ENCODE assay signal across 11 mouse cellular contexts in genomic region chr9:118168544-118168943, GRCm38 (mm10). TPM values are rescaled to one million over a fixed set of nuclear protein-coding genes. Genes with fewer than 3 reads are reported as not detected.
DNase-seq lines count a peak whose midpoint lies in the region; ATAC-seq and TF ChIP-seq lines count a peak whose summit lies in the region.
"Had no signal": no experiment of that assay in that cellular context is flagged by ENCODE, and none has a peak within 500 bp of the region (broad histone marks: within the 10 kb centered on the region; RNA-seq: fewer than 3 reads in every experiment).

No protein-coding gene starts in this region.

- WGBS in kidney, adult 2 months, result 50% methylated on average over 5 of the region's 5 CpGs
- WGBS in kidney, embryonic 15.5 days, result 53% methylated on average over 5 of the region's 5 CpGs
- WGBS in hindbrain, embryonic 11.5 days, result 47% methylated on average over 5 of the region's 5 CpGs

- H3K9me3 ChIP-seq in kidney, embryonic 15.5 days (replicated peaks), result no peaks in the 10 kb centered on the region
- H3K9me3 ChIP-seq in MEL (replicated peaks; ENCODE audit: insufficient read depth, low read length), result no peaks in the 10 kb centered on the region
- no peaks in the 10 kb centered on the region for H3K9me3 ChIP-seq in hindbrain, embryonic 11.5 days (ENCODE audit: control insufficient read depth, low read length)
- H3K9me3 ChIP-seq: heart, embryonic 15.5 days; lung, embryonic 15.5 days had no signal

- H3K36me3 ChIP-seq in kidney, adult 2 months (ENCODE audit: control insufficient read depth, insufficient read depth, low read length), result no peaks in the 10 kb centered on the region
- no peaks in the 10 kb centered on the region for H3K36me3 ChIP-seq in kidney, embryonic 15.5 days
- H3K36me3 ChIP-seq in MEL (ENCODE audit: control insufficient read depth in 1 of 2, insufficient read depth in 2 of 2, low read length in 2 of 2), result peaks cover 0 to 18% of the 10 kb centered on the region in 2 experiments; a peak in 2 of 4 replicates
- H3K36me3 ChIP-seq in hindbrain, embryonic 11.5 days (ENCODE audit: control insufficient read depth, insufficient read depth, low read length), result no peaks in the 10 kb centered on the region
- H3K36me3 ChIP-seq: heart, embryonic 15.5 days; lung, embryonic 15.5 days had no signal

- peak; percentile 40 for TF ChIP-seq RAD21 in MEL (IDR thresholded peaks at IDR 0.05; ENCODE audit: low read depth, low read length)

- H3K27ac ChIP-seq in kidney, adult 2 months (ENCODE audit: insufficient read depth, low read depth, low read length), result no peak overlapping the region
- H3K27ac ChIP-seq in kidney, embryonic 15.5 days, result no peak overlapping the region
- no peak overlapping the region for H3K27ac ChIP-seq in MEL (ENCODE audit: control insufficient read depth, low read depth, low read length)
- no peak overlapping the region for H3K27ac ChIP-seq in hindbrain, embryonic 11.5 days (ENCODE audit: low read depth, low read length)
- H3K27ac ChIP-seq: heart, embryonic 15.5 days; lung, embryonic 15.5 days had no signal

- ATAC-seq in kidney, embryonic 15.5 days (replicated peaks; ENCODE audit: low FRiP score), result no peak
- peak; percentile 89 to 93 for ATAC-seq in hematopoietic stem cell, adult 5-6 weeks (replicated peaks in 1 of 2; ENCODE audit: insufficient read depth in 1 of 2, low FRiP score in 2 of 2, low TSS enrichment in 1 of 2, low read depth in 1 of 2, poor library complexity in 2 of 2, severe bottlenecking in 2 of 2)
- ATAC-seq in hindbrain, embryonic 11.5 days (ENCODE audit: low FRiP score), result no peak

- DNase-seq in kidney, adult 2 months, result peak; percentile 26
- DNase-seq in MEL (ENCODE audit: low read depth, low spot score), result peak; percentile 83
- DNase-seq in natural killer cell, adult 2 months (ENCODE audit: low spot score in 2 of 2), result peak; percentile 47 to 49
- no peak for DNase-seq in ovary, postnatal 36 days (ENCODE audit: low spot score)
- DNase-seq in hindbrain, embryonic 11.5 days (ENCODE audit: low spot score), result no peak
- DNase-seq in left cerebral cortex, postnatal 25 days (ENCODE audit: low spot score in 2 of 2), result no peak
- DNase-seq: cerebellum, adult 9-10 months had no signal

- peak; percentile 64 for TF ChIP-seq CTCF in kidney, adult 2 months (conservative IDR thresholded peaks at IDR 0.05; ENCODE audit: insufficient read depth, insufficient read length, low read depth, low read length)
- peak; percentile 48 to 66 (median 53) for TF ChIP-seq CTCF in MEL (IDR thresholded peaks at IDR 0.05 in 2 of 3, conservative IDR thresholded peaks at IDR 0.05 in 1 of 3; ENCODE audit: control insufficient read depth in 1 of 3, insufficient read depth in 1 of 3, low read depth in 2 of 3, low read length in 3 of 3, poor library complexity in 1 of 3, severe bottlenecking in 1 of 3)

- H3K79me2 ChIP-seq in MEL (ENCODE audit: control insufficient read depth, insufficient read depth, low read length, poor library complexity), result no peaks in the 10 kb centered on the region

- intact Hi-C loops in left cerebral cortex, postnatal 25 days (cut with DNase I), result no loop called here

- TF ChIP-seq POLR2A in kidney, adult 2 months (IDR thresholded peaks at IDR 0.05; ENCODE audit: low read depth, low read length), result no peak
- no peak for TF ChIP-seq POLR2A in MEL (IDR thresholded peaks at IDR 0.05; ENCODE audit: control insufficient read depth in 1 of 2, insufficient read depth in 1 of 2, low read depth in 1 of 2, low read length in 2 of 2, poor library complexity in 1 of 2)

- peak; percentile 43 to 47; a peak in 3 of 4 replicates for TF ChIP-seq EP300 in MEL (IDR thresholded peaks at IDR 0.05; ENCODE audit: low read depth in 1 of 2, low read length in 2 of 2)

- H3K4me1 ChIP-seq in kidney, adult 2 months (ENCODE audit: control insufficient read depth, insufficient read depth, low read length), result no peaks in the 10 kb centered on the region
- H3K4me1 ChIP-seq in kidney, embryonic 15.5 days, result no peaks in the 10 kb centered on the region
- peaks cover 4 to 17% of the 10 kb centered on the region in 2 experiments for H3K4me1 ChIP-seq in MEL (ENCODE audit: control insufficient read depth in 1 of 2, insufficient read depth in 2 of 2, low read length in 2 of 2)
- no peaks in the 10 kb centered on the region for H3K4me1 ChIP-seq in hindbrain, embryonic 11.5 days (replicated peaks; ENCODE audit: control insufficient read depth, insufficient read depth, low read length)
- H3K4me1 ChIP-seq: heart, embryonic 15.5 days; lung, embryonic 15.5 days had no signal

- H3K9ac ChIP-seq in kidney, embryonic 15.5 days, result no peak overlapping the region
- H3K9ac ChIP-seq in MEL (ENCODE audit: control insufficient read depth, low read depth, low read length, poor library complexity, severe bottlenecking), result no peak overlapping the region
- no peak overlapping the region for H3K9ac ChIP-seq in hindbrain, embryonic 11.5 days (ENCODE audit: low read depth, low read length)
- H3K9ac ChIP-seq: heart, embryonic 15.5 days; lung, embryonic 15.5 days had no signal

- no peak overlapping the region for H3K4me3 ChIP-seq in kidney, adult 2 months (ENCODE audit: insufficient read depth, low read depth, low read length)
- no peak overlapping the region for H3K4me3 ChIP-seq in kidney, embryonic 15.5 days (replicated peaks)
- H3K4me3 ChIP-seq in MEL (ENCODE audit: control insufficient read depth in 1 of 2, insufficient read depth in 1 of 2, low read depth in 2 of 2, low read length in 2 of 2), result no peak overlapping the region
- no peak overlapping the region for H3K4me3 ChIP-seq in hindbrain, embryonic 11.5 days (ENCODE audit: low read depth, low read length)
- H3K4me3 ChIP-seq: heart, embryonic 15.5 days; lung, embryonic 15.5 days had no signal

- no peaks in the 10 kb centered on the region; the same call in 1 of the 2 replicates for H3K27me3 ChIP-seq in kidney, adult 2 months (replicated peaks; ENCODE audit: control insufficient read depth, insufficient read depth, low read length)
- H3K27me3 ChIP-seq in kidney, embryonic 15.5 days, result no peaks in the 10 kb centered on the region
- H3K27me3 ChIP-seq in MEL (ENCODE audit: control insufficient read depth in 1 of 2, insufficient read depth in 2 of 2, low read length in 2 of 2), result no peaks in the 10 kb centered on the region
- no peaks in the 10 kb centered on the region for H3K27me3 ChIP-seq in hindbrain, embryonic 11.5 days (ENCODE audit: control insufficient read depth, insufficient read depth, low read length)
- H3K27me3 ChIP-seq: heart, embryonic 15.5 days; lung, embryonic 15.5 days had no signal

- H3K4me2 ChIP-seq in kidney, embryonic 15.5 days, result no peak overlapping the region
- H3K4me2 ChIP-seq in hindbrain, embryonic 11.5 days (replicated peaks; ENCODE audit: low read depth, low read length), result no peak overlapping the region
- H3K4me2 ChIP-seq: heart, embryonic 15.5 days; lung, embryonic 15.5 days had no signal

TF ChIP-seq in MEL, 35 proteins besides CTCF, POLR2A, EP300 and RAD21:
- TF ChIP-seq SMC3 (IDR thresholded peaks at IDR 0.05; ENCODE audit: low read depth, low read length) (peak; percentile 56), TCF12 (IDR thresholded peaks at IDR 0.05; ENCODE audit: low read depth, low read length) (peak; percentile 34; the same call in 1 of the 2 replicates), TAL1 (IDR thresholded peaks at IDR 0.05; ENCODE audit: low read length) (peak; percentile 50), KAT2A (conservative IDR thresholded peaks at IDR 0.05; ENCODE audit: low read depth, low read length) (no peak), ETS1 (IDR thresholded peaks at IDR 0.05; ENCODE audit: low read depth, low read length) (0 out of 2 replicates have a peak, but pooled peaks have one; percentile 8), TBP (IDR thresholded peaks at IDR 0.05; ENCODE audit: low read depth, low read length) (no peak), GATA1 (IDR thresholded peaks at IDR 0.05; ENCODE audit: low read depth, low read length) (peak; percentile 50)

RNA-seq across cellular contexts. Expression of gene Cmc1, which starts 18.6 kb away (rescaled TPM):
- 3.1 and 7.1 TPM in 2 replicates for polyA plus RNA-seq in kidney, adult 2 months (2012; rRNA removed)
- polyA plus RNA-seq in kidney, embryonic 15.5 days (2015; fragmentation: Nextera tagmentation; extraction: Ambion mirVana), result 45.5 and 56.2 TPM in 2 replicates
- total RNA-seq in MEL (2012; rRNA removed), result 26.7 and 35.9 TPM in 2 replicates
- 10 to 100 TPM in 1 of 2 experiments, not detected in 1; 36.0 TPM for polyA plus RNA-seq in MEL (2012; ENCODE audit: insufficient read depth in 1 of 2, insufficient read length in 2 of 2, low read depth in 1 of 2, low replicate concordance in 2 of 2, missing spikeins in 1 of 2)
- total RNA-seq in hematopoietic stem cell, adult 5-6 weeks (2017), result 52.2 and 61.8 TPM in 2 replicates
- 37.9 and 41.4 TPM in 2 replicates for polyA plus RNA-seq in hindbrain, embryonic 11.5 days (2014; fragmentation: Nextera tagmentation; extraction: Ambion mirVana)
- 10 to 100 TPM; 12.4 to 15.1 TPM for total RNA-seq in left cerebral cortex, postnatal 25 days (2021)

Comparison
In these comparisons a context has a peak if more than half of its experiments do, and no peak if none do; other contexts are left out.
1. DNase-seq: peak in kidney, adult 2 months (single experiment), MEL (single experiment) and natural killer cell, adult 2 months (2 of 2); none in ovary, postnatal 36 days (single experiment), hindbrain, embryonic 11.5 days (single experiment) and left cerebral cortex, postnatal 25 days (0 of 2).
2. ATAC-seq: peak in hematopoietic stem cell, adult 5-6 weeks (2 of 2); none in kidney, embryonic 15.5 days (single experiment) and hindbrain, embryonic 11.5 days (single experiment).